Mouse (Mus musculus): ENCODE results near the gene E130114P18Rik.

E130114P18Rik gene

GRCm38 (mm10) chr4:97778211-97779002 is 529 bp upstream of the E130114P18Rik start:
- in situ Hi-C loops (cut with MboI, MseI): loop anchor here (5.0 kb wide), 1 partner anchor 654 kb away; no protein-coding TSS in a partner anchor

GRCm38 (mm10) chr4:97777081-97777705 is 685 bp downstream of the E130114P18Rik start:
- in situ Hi-C loops (cut with MboI, MseI): loop anchor here (5.0 kb wide), 1 partner anchor 655 kb away; no protein-coding TSS in a partner anchor

DNA sequence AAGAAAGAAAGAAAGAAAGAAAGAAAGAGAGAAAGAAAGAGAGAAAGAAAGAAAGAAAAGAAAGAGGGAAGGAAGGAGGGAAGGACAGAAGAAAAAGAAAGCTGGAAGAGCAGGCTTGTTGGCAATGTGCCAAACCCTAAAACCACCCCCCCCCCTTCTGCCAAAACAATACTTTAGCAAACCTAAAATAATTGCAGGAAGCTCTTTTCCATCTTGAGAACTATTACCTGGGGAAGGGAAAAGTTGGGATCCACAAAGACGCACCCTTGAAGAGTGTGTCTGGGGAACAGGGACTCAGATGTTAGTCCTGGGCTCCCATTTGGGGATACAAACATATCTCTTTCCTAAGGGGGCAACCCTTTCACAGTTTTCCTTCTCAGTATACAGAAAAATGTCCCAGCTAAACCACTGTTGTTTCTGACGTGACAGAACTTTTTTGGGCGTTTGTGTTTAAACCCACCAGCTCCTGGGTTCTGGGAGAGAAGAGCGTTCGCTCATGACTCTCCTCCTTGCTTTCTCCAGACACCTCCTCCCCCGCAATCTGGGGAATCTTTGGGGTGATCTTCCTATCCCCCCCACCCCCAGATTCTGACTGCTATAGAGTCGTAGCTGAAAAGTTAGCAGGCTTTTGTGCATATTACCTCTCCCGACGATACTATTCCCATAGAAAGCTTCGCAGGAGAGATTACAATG is 1.3 kb downstream of the E130114P18Rik start:
- in situ Hi-C loops (cut with MboI, MseI): loop anchor here (5.0 kb wide), 1 partner anchor 656 kb away; no protein-coding TSS in a partner anchor

DNA sequence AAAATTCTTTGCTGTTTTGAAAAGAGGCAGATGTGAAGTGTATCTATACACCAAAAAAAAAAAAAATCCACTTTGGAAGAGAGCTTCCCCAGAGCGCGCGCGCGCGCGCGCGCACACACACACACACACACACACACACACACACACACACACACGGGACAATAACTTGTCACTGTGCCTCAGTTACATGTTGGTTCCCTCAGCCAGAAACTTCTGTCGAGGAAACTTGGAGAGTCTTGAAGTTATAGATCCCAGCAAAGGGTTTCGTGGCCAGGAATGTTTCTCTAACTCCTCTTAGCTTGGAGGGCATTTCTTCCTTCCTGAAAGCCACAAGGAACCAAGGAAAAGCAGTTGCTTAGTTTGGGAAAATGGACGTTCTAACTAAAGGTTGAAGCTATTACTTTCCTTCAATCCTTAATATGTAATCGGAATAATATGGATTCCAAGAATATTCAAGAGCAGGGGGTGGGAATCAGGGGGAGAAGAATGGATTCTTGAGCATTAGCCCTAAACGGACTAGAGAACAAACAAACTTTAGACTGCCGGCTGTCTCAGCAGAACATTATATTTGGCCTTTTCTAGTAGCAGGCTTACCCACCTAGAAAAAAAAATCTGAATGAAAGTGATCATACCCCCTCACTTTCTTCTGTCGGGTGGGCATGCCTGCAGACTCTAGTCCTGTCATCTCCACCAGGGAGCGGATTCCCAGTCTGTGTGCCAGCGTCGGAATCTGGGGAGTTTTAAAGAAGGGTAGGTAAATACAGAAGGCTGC is 2.2 kb downstream of the E130114P18Rik start:
- in situ Hi-C loops (cut with MboI, MseI): loop anchor here (5.0 kb wide), 1 partner anchor 657 kb away; no protein-coding TSS in a partner anchor

DNA sequence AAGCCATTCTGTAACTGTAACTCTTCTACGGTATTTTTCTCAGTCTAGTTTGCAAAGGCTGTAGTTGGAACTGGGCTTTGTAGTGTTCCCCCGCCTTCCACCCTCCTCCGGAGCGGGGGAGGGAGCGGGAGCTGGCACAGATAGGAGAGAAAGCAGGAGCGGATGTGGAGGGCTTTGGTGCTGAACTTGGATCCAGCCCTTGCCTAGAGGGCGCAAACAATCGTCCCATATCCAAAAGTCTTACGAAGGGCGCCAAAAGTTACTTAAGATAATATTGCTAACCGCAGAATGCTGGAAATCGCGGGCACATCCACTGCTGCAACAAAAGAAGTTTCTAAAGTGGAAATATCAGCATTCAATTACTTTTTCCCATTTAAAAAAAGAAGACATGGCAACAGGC is 2.8 kb downstream of the E130114P18Rik start:
- in situ Hi-C loops (cut with MboI, MseI): loop anchor here (5.0 kb wide), 1 partner anchor 657 kb away; no protein-coding TSS in a partner anchor

- in situ Hi-C loops (cut with MboI, MseI): no loop called here
These were observed 3.4 kb downstream of the E130114P18Rik start for GRCm38 (mm10) chr4:97774446-97774950.

GRCm38 (mm10) chr4:97773791-97774190 is 4.1 kb downstream of the E130114P18Rik start:
- in situ Hi-C loops (cut with MboI, MseI): no loop called here

GRCm38 (mm10) chr4:97773110-97773593 is 4.7 kb downstream of the E130114P18Rik start:
- in situ Hi-C loops (cut with MboI, MseI): no loop called here

DNA sequence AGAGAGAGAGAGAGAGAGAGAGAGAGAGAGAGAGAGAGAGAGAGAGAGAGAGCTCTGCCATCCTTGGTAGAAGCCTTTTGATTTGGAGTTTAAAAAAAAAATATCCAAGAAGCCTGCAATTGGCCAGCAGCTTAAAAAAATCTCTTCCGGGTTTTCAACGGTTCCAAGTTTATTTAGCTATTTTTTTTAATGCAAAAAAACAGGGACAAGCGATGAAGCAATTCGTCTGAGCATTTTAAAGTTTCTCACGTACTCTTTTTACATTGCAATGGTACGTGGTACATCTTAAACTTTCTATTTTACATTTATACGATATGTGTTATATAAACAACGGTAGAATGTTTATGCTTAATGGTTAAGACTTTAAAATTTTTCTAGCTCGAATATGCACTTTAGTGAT is 5.2 kb downstream of the E130114P18Rik start, which contains the start of gene Nfia:
Gene Nfia, plus strand, starts transcription at position 94 of the 400 bp plus-strand sequence.
- in situ Hi-C loops (cut with MboI, MseI): no loop called here

DNA sequence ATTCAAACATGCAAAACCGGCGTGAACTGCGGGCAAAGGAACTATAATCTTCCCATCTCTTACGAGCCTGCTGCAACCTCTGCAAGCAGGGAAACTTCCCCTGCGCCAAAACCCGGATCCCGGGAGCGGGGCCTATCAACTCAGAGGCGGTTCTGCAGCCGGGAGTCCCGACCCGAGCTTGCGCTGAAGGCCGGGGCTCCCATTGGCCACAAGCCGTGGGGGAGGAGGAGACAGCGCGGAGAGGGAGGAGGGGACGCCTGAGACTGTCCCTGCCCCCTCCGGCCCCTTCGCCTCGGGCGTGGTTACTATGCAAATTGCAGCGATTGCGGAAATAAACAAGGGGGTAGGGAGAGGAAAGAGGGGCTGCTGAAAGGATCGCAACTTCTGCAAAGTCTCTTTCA is 5.8 kb downstream of the E130114P18Rik start:
- in situ Hi-C loops (cut with MboI, MseI): no loop called here

DNA sequence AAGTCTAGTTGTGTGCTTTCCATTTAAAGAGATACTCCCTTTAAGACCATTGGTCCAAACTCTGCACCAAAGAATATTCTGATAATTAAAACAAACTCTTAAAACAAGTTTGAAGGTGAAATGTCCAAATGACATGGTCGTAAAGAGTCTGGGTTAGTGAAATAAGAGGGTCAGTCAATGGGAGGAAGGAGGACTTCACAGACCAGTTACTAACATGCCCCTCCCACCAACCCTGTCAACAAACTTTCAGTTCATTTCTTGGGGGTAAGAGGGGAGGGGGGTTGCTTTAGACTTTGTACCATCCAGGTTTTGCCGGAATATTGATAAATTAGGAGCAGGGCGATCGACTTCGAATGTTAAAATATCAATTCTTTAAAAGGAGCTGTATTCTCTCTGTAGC is 6.5 kb downstream of the E130114P18Rik start:
- in situ Hi-C loops (cut with MboI, MseI): no loop called here

DNA sequence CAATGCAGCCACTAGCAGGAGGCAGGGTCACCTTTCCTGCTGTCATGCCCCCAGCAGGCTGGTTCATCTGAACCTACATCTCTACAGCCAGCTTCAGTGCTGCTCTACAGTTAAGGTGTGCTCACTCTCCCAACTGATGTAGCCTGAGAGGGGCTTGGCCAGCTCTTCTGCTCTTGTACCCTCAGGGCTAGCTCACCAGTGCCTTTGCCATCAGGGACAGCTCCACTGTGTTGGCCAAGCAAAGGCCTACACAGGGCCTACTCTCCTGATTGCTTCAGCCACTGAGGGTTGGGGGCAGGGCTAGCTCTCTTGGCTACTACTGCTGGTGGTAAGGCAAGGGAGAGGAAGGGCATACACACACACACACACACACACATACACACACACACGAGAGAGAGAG is 8.0 kb downstream of the E130114P18Rik start:
- in situ Hi-C loops (cut with MboI, MseI): no loop called here

DNA sequence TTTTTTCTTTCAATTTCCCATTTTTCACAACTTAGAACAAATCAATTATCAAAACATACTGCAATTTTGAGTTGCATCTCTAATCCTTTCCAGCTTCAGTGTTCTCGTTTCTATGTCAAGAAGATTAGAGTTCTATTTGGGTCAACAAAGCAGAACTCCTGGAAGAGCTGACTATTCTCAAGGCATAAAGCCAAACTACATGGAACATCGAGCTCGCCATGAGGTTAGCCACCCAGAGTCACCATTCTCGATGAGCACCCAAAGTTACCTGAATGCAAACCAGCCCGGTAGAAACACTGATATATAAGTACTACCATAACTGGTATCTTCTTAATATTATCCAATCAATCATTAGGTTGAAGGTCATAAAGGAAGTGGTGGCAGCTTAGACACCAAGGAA is 10.4 kb downstream of the E130114P18Rik start:
- in situ Hi-C loops (cut with MboI, MseI): no loop called here

GRCm38 (mm10) chr4:97767025-97767424 is 10.9 kb downstream of the E130114P18Rik start:
- in situ Hi-C loops (cut with MboI, MseI): no loop called here

GRCm38 (mm10) chr4:97766100-97766499 is 11.8 kb downstream of the E130114P18Rik start:
- in situ Hi-C loops (cut with MboI, MseI): no loop called here

- in situ Hi-C loops (cut with MboI, MseI): no loop called here
These were observed 12.4 kb downstream of the E130114P18Rik start for GRCm38 (mm10) chr4:97765341-97766020.

DNA sequence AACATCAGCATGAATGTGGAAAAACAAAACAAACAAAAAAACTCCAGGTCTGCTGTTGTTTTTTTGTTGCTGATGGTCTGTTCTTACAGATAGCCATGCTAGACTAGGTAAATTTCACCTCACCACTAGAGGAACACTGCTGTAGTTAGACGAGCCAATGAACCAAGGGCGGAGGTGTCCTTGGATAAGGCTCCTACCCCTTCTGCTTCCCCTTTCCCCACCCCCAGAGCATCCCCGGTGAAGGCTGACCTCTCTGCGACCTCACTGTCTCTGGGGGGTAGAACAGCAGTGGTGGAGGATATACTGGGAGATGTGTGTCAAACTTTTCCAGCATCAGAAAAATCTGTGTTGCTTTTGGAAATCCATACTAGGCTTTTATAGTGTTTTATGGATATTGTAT is 13.3 kb downstream of the E130114P18Rik start:
- in situ Hi-C loops (cut with MboI, MseI): no loop called here

- in situ Hi-C loops (cut with MboI, MseI): loop anchor here (10.0 kb wide), 1 partner anchor 346 kb away; no protein-coding TSS in a partner anchor
These were observed 19.2 kb downstream of the E130114P18Rik start for GRCm38 (mm10) chr4:97758661-97759060.

- in situ Hi-C loops (cut with MboI, MseI): loop anchor here (10.0 kb wide), 1 partner anchor 347 kb away; no protein-coding TSS in a partner anchor
These were observed 19.9 kb downstream of the E130114P18Rik start for GRCm38 (mm10) chr4:97757978-97758461.

Data from regulatory T cell (primary cell).